Mouse (Mus musculus): ENCODE results near the gene Tpt1. TPM values are rescaled to one million over a fixed set of nuclear protein-coding genes. Genes with fewer than 3 reads are reported as not detected.

The Tpt1 gene
- 746 and 806 TPM in 2 replicates for total RNA-seq (2014; rRNA removed; ENCODE audit: low replicate concordance)
- 1,059 and 1,111 TPM in 2 replicates for polyA plus RNA-seq (2015; fragmentation: Nextera tagmentation; extraction: Ambion mirVana)

DNA sequence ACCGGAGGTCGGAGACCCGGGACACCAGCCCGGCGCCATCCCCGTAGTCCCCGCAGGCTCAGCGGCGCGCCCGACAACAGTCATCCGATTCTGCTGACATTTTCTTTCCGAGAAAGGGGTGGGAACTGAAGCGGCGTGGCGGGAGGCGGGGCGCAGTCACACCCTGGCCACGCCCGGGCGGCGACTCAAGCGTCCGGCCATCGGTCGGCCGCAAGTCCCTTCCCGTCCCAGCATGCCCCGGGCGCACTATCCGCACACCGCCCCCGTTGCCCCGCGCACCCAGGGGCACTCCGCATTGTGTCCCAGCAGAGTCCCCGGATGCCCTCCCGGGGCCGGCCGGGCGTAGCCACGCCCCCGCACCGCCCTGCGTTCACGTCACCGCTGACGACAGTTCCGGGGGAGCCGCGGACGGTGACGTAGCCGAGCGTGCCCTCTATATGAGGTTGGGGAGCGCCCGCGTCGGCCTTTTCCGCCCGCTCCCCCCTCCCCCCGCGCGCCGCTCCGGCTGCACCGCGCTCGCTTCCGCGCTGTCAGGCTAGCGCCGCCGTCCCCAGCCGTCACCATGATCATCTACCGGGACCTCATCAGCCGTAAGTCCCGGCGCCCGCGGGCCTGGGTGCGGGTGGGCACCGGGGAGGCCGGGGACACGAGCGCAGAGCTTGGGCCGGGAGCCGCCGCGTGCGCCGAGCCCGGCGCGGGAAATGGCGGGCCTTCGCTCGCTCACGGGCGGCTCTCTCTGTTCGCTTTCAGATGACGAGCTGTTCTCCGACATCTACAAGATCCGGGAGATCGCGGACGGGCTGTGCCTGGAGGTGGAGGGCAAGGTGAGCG lies at the start of gene Tpt1:
Tpt1 (plus strand) TSS at position 227 of the 831 bp plus-strand sequence.
- ATAC-seq (ENCODE audit: insufficient read depth, low read depth) (peak; percentile 95), DNase-seq (ENCODE audit: low spot score) (peak; percentile 97)
- TF ChIP-seq CTCF (IDR thresholded peaks at IDR 0.05; ENCODE audit: low read depth) (no peak), EP300 (IDR thresholded peaks at IDR 0.05; ENCODE audit: low read depth) (peak; percentile 94)
- H3K36me3 ChIP-seq (replicated peaks; ENCODE audit: control insufficient read depth, insufficient read depth, low read length), result peaks cover 35% of the 10 kb centered on the region
- H3K4me2 ChIP-seq (ENCODE audit: low read depth, low read length), result peak within 1 kb of the TSS; percentile 72
- H3K27ac ChIP-seq (ENCODE audit: low read depth), result peak within 1 kb of the TSS; percentile 99
- no peaks in the 10 kb centered on the region for H3K9me3 ChIP-seq (replicated peaks; ENCODE audit: control insufficient read depth, low read length)
- WGBS, result under 1% methylated on average over 94 of the region's 108 CpGs
- H3K9ac ChIP-seq (replicated peaks; ENCODE audit: low read depth, low read length), result peak within 1 kb of the TSS; percentile 94
- peaks cover 11% of the 10 kb centered on the region; the same call in 1 of the 2 replicates for H3K4me1 ChIP-seq (ENCODE audit: control insufficient read depth, insufficient read depth)
- peak within 1 kb of the TSS; percentile 95 for H3K4me3 ChIP-seq (ENCODE audit: low read depth, low read length)
- H3K27me3 ChIP-seq (ENCODE audit: control insufficient read depth, insufficient read depth, low read length), result no peaks in the 10 kb centered on the region

DNA sequence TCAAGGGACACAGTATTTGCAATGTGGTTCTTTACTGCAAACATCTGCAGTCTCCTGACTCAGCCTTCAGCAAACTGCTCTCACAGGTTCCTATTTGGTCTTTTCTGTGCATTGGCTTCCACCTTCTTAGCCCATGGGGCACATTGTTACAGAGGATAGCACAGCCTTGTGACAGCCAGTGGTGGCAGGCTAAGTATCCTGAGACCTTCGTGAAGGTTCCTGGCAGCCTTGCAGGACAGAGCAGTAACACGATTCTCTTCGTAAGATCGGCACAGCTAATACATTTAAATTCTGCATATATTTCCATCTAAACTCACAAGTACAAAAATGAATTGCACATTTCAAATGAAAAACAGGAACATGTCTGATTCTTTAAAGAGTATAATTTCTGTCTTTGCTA lies 49.0 kb upstream of the Tpt1 start:
- H3K9me3 ChIP-seq (replicated peaks; ENCODE audit: control insufficient read depth, low read length), result no peaks in the 10 kb centered on the region
- H3K27ac ChIP-seq (ENCODE audit: low read depth), result no peak overlapping the region
- ATAC-seq (ENCODE audit: insufficient read depth, low read depth) (no peak), DNase-seq (ENCODE audit: low spot score) (no peak)
- H3K9ac ChIP-seq (replicated peaks; ENCODE audit: low read depth, low read length), result no peak overlapping the region
- H3K4me1 ChIP-seq (ENCODE audit: control insufficient read depth, insufficient read depth), result no peaks in the 10 kb centered on the region
- H3K4me3 ChIP-seq (ENCODE audit: low read depth, low read length), result no peak overlapping the region
- no peak overlapping the region for H3K4me2 ChIP-seq (ENCODE audit: low read depth, low read length)
- no peaks in the 10 kb centered on the region for H3K27me3 ChIP-seq (ENCODE audit: control insufficient read depth, insufficient read depth, low read length)
- WGBS, result 79% methylated on average over 4 of the region's 4 CpGs
- no peak for TF ChIP-seq CTCF (IDR thresholded peaks at IDR 0.05; ENCODE audit: low read depth)
- TF ChIP-seq EP300 (IDR thresholded peaks at IDR 0.05; ENCODE audit: low read depth), result no peak
- H3K36me3 ChIP-seq (replicated peaks; ENCODE audit: control insufficient read depth, insufficient read depth, low read length), result no peaks in the 10 kb centered on the region

DNA sequence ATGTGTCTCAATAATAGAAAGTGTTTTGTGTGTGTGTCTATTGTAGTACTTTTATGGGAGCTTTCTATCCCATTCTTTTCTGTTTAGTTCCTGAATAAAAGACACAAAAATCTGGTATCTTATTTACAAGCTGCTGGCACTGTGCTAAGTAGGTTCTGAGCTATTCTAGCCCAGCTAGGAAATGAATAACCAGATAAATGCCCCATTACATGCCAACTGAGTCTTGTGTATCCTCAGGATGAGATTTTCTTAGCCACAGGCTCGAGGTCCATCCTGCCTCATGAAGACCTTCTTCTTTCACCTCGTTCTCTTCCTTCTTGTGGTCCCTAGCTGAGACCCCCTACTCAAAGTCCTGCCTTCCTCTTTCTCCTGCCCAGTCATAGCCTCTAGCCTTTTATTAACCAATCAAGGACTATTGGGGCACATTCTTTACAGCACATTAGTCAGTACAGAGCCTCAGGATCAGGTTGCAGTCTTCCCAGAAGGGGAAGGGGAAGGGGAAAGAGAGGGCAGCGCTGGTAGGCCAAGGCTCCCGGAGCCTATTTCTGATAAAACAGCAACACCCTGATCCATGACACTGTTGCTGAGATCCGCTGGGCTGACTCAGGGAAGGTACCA lies 47.0 kb upstream of the Tpt1 start:
- Histone ChIP-seq H3K9ac (replicated peaks; ENCODE audit: low read depth, low read length) (no peak overlapping the region), H3K4me3 (ENCODE audit: low read depth, low read length) (no peak overlapping the region), H3K4me1 (ENCODE audit: control insufficient read depth, insufficient read depth) (peaks cover 6% of the 10 kb centered on the region), H3K4me2 (ENCODE audit: low read depth, low read length) (no peak overlapping the region), H3K27ac (ENCODE audit: low read depth) (no peak overlapping the region), H3K36me3 (replicated peaks; ENCODE audit: control insufficient read depth, insufficient read depth, low read length) (no peaks in the 10 kb centered on the region), H3K27me3 (ENCODE audit: control insufficient read depth, insufficient read depth, low read length) (no peaks in the 10 kb centered on the region), H3K9me3 (replicated peaks; ENCODE audit: control insufficient read depth, low read length) (no peaks in the 10 kb centered on the region)
- DNase-seq (ENCODE audit: low spot score), result no peak
- no peak for TF ChIP-seq EP300 (IDR thresholded peaks at IDR 0.05; ENCODE audit: low read depth)
- TF ChIP-seq CTCF (IDR thresholded peaks at IDR 0.05; ENCODE audit: low read depth), result no peak
- ATAC-seq (ENCODE audit: insufficient read depth, low read depth), result no peak
- WGBS, result 50% methylated on average over 5 of the region's 5 CpGs

DNA sequence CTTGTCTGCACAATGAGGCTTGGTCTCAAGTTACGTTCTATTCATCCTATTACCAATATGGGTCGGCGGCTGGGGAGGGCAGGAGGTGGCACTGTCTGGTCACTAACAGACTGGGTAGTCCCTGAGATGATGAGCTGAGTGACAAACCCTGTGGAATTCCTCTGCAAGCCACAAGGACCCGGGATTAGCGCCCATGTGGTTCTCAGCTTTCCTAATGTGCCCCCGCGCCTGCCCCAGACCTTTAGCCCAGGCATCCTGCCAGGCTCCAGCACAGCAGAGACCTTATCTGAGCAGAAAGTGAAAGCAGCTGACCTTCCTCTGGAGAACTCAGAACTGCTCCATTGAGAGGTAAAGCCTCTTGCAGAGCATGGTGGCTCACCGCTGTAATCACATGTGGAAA lies 37.1 kb upstream of the Tpt1 start:
- ATAC-seq (ENCODE audit: insufficient read depth, low read depth) (peak; percentile 83), DNase-seq (ENCODE audit: low spot score) (peak; percentile 85)
- WGBS, result 25% methylated on average over 8 of the region's 8 CpGs
- H3K4me1 ChIP-seq (ENCODE audit: control insufficient read depth, insufficient read depth), result peaks cover 21% of the 10 kb centered on the region
- no peaks in the 10 kb centered on the region for H3K36me3 ChIP-seq (replicated peaks; ENCODE audit: control insufficient read depth, insufficient read depth, low read length)
- H3K9ac ChIP-seq (replicated peaks; ENCODE audit: low read depth, low read length), result no peak overlapping the region
- H3K9me3 ChIP-seq (replicated peaks; ENCODE audit: control insufficient read depth, low read length), result no peaks in the 10 kb centered on the region
- no peak overlapping the region for H3K4me3 ChIP-seq (ENCODE audit: low read depth, low read length)
- peak overlapping the region; percentile 73 for H3K27ac ChIP-seq (ENCODE audit: low read depth)
- peak overlapping the region; percentile 35 for H3K4me2 ChIP-seq (ENCODE audit: low read depth, low read length)
- no peaks in the 10 kb centered on the region for H3K27me3 ChIP-seq (ENCODE audit: control insufficient read depth, insufficient read depth, low read length)
- no peak for TF ChIP-seq EP300 (IDR thresholded peaks at IDR 0.05; ENCODE audit: low read depth)
- TF ChIP-seq CTCF (IDR thresholded peaks at IDR 0.05; ENCODE audit: low read depth), result peak; percentile 24; the same call in 1 of the 2 replicates

DNA sequence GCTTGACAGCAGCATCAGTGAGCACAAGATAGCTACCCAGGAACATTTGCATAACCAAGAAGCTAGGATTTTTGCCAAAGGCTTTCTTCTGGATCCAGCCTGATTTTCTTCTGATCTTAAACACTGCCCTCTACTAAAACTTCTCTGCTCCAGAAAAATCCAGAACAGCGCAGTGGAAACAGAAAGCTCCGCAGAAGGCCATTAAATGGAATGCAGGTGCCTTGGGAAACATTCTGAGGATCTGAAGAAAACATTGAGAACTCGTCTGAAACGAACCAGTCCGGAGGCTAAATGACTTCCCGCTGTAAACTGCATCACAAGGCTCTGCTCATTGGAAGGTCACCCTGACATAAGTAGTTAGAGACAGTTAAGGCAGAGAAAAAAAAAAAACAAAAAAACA lies 35.0 kb upstream of the Tpt1 start:
- ATAC-seq (ENCODE audit: insufficient read depth, low read depth), result no peak
- 81% methylated on average over 6 of the region's 6 CpGs for WGBS
- Histone ChIP-seq H3K9ac (replicated peaks; ENCODE audit: low read depth, low read length) (no peak overlapping the region), H3K9me3 (replicated peaks; ENCODE audit: control insufficient read depth, low read length) (no peaks in the 10 kb centered on the region), H3K4me1 (ENCODE audit: control insufficient read depth, insufficient read depth) (0 out of 2 replicates have a peak, but pooled peaks cover 7% of the 10 kb centered on the region), H3K4me3 (ENCODE audit: low read depth, low read length) (no peak overlapping the region), H3K27me3 (ENCODE audit: control insufficient read depth, insufficient read depth, low read length) (no peaks in the 10 kb centered on the region), H3K4me2 (ENCODE audit: low read depth, low read length) (no peak overlapping the region), H3K36me3 (replicated peaks; ENCODE audit: control insufficient read depth, insufficient read depth, low read length) (no peaks in the 10 kb centered on the region), H3K27ac (ENCODE audit: low read depth) (no peak overlapping the region)
- TF ChIP-seq EP300 (IDR thresholded peaks at IDR 0.05; ENCODE audit: low read depth), result no peak
- TF ChIP-seq CTCF (IDR thresholded peaks at IDR 0.05; ENCODE audit: low read depth), result no peak
- no peak for DNase-seq (ENCODE audit: low spot score)
